Mouse (Mus musculus) cerebellum, adult 11 months (tissue): ENCODE measurements at regions not wholly inside any gene's neighbourhood (a gene's known extent, or its start where the extent isn't known, plus 50 kb on each side); places are given as distances from the start of the nearest gene placed in this dataset.

Experiments used
- DNase-seq: peaks from one replicate; pipeline ENCODE4 v3.0.0; 2022

DNA sequence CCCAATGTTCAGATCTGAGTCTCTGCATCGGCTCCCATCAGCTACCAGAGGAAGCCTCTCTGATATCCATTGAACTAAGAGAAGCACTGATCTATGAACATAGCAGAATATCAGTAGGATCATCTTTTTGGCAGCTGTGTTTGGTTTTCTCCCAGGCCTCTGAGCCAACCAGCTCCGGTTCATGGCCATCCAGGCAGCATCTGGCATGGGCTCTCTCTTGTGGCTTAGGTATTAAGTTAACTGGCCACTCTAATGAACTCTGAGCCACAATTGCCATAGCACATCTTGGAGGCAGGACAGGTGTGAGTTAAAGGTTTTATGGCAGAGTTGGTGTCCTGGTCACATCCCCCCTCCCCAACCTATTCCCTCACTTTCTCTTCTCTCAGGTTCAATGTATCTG lies 90.2 kb upstream of the Ufm1 start:
- no peak for DNase-seq

DNA sequence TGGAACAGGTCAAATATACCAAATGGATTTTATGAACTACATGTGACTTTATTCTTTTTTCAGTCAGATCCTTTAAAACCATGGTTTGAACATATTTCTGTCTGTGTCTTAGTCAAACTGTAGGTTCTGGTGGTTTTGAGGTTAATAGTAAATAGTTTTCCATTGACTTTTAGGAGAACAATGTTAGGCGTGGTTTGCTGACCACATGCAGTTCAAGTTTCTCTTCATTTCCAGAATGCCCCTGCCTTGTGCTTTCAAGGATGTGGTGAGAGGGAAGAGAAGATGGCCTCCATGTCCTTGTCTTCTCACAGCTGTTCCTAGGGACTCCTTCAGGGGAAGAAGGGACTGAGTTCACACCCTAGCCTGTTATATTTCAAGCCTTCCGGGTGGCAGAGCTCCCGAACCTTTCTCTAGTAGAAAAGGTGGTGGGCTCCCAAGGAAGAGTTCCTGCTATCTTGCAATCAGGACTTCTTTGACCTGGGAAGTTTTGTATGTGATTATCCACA lies 76.1 kb upstream of the Ufm1 start:
- DNase-seq: no peak

DNA sequence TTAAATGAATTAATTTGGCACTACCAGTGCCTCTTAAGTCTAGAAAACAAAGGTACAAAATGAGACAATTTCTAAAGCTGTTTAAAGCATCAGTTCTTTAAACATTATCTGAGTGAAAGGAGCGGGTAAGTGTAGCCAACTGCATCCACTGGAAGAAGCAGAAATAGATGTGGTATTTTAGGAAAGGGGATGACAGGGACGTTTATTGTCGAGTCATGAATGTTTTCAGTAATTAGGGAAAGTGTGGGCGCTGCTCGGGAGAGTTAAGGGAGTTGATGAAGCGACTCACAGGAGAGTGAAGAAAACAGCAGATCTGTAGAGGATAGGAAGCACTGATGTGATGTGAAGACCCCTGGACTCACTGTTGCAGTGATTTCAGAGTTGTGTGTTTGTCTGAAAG lies 68.1 kb upstream of the Ufm1 start:
- DNase-seq: no peak

DNA sequence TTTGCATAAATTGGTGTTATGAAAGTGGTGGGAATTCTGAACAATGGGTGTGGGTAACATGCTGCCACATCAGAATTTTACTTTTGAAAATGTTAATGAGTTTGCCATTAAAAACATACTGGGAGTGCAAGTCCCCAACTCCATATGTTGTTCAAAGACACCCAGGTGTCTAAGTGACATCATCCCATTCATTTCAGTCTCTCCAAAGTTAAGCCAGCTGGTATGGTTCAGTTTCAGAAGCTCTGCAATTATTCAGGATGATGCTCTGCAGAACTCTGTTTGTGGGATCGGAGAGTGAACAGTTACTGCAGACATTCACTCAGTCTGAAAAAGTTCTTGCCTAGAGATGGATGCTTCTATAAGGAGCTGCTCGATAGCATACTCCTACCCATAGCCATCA lies 56.3 kb upstream of the Ufm1 start:
- DNase-seq: no peak

DNA sequence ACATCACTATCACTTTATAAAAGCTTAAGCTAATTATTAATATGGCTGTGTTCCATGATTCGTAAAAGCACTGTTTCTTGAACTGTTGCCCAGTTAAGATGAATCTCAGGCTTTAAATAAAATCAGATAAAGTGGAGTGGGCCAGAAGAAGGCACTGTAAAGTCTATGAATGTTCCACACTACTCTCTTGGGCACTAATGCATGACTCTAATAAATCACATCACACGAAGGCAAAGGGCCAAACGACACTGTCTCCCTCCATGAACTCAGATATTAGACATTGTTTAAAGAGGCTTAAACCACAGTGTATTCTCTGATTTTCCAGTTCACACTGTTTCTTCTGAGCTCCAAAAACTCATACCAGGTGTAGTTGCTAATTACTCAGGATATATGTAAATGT lies 55.9 kb upstream of the Ufm1 start:
- no peak for DNase-seq

DNA sequence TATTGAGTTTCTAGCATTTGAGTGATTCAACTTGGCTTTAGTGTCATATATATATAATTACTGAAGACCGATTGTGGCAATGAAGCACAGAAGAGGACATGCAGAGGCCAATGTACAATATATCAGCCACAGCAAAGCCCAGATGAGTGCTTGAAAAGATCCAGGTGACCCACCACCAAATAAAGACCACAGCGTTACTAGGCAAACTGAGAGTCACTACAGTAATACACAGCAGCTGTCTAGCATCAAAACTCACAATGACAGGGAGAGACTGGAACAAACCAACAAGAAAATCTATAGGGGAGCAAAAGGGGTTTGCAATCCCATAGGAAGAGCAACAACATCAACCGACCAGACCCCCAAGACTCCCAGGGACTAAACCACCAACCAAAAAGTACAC lies 54.3 kb upstream of the Ufm1 start:
- DNase-seq: no peak

DNA sequence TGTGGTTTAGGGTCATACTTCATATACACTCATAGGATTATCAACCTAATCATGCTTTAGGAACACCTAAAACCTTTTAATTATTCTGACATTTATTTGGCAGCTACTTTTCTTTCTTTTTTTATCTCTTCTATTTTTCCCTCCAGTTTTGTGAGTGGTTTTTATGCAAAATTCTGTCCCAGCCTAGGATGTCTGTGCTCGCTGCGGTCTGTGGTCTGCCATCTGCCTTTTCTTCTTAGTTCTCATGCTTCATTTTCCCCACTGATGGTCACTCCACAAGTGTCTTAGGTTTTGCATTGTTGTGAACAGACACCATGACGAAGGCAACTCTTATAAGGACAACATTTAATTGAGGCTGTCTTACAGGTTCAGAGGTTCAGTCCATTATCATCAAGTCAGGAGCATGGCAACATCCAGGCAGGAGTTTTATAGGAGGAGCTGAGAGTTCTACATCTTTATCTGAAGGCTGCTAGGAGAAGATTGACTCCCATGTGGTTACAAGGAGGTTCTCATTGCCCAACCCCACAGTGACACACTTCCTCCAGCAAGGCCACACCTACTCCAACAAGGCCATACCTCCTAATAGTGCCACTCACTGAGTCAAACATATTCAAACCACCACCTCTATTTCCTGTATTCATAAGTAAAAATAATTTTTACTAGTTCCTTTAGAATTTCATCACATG lies 50.5 kb upstream of the Ufm1 start:
- no peak for DNase-seq
